Mouse (Mus musculus): Measurements from ENCODE around the gene Slc45a1. TPM values are rescaled to one million over a fixed set of nuclear protein-coding genes. Genes with fewer than 3 reads are reported as not detected.
"Not testable (repeated sequence)": the region's sequence is repeated elsewhere in the genome, so short reads cannot be mapped to it uniquely, and the experiment has no call there.

Gene Slc45a1
- polyA plus RNA-seq, 1 experiment from 2014 or later = not detected

GRCm38 (mm10) chr4:150605804-150606203, 46.2 kb downstream of the Slc45a1 start:
- DNase-seq (ENCODE audit: low spot score) = no peak

GRCm38 (mm10) chr4:150603366-150604061, 48.5 kb downstream of the Slc45a1 start:
- DNase-seq (ENCODE audit: low spot score) = no peak

- no peak for DNase-seq (ENCODE audit: low spot score)
These were observed 50.5 kb downstream of the Slc45a1 start for GRCm38 (mm10) chr4:150601489-150601888.

GRCm38 (mm10) chr4:150600503-150600902, 51.5 kb downstream of the Slc45a1 start:
- DNase-seq (ENCODE audit: low spot score) = not testable (repeated sequence)

- DNase-seq (ENCODE audit: low spot score) = no peak
These were observed 52.6 kb downstream of the Slc45a1 start for GRCm38 (mm10) chr4:150599119-150599992.

- no peak for DNase-seq (ENCODE audit: low spot score)
These were observed 53.3 kb downstream of the Slc45a1 start for GRCm38 (mm10) chr4:150598686-150599085.

- no peak for DNase-seq (ENCODE audit: low spot score)
These were observed 56.0 kb downstream of the Slc45a1 start for GRCm38 (mm10) chr4:150595991-150596390.

GRCm38 (mm10) chr4:150595071-150595470, 56.9 kb downstream of the Slc45a1 start:
- no peak for DNase-seq (ENCODE audit: low spot score)

GRCm38 (mm10) chr4:150594298-150594829, 57.6 kb downstream of the Slc45a1 start:
- DNase-seq (ENCODE audit: low spot score) = no peak

GRCm38 (mm10) chr4:150593473-150594217, 58.3 kb downstream of the Slc45a1 start:
- DNase-seq (ENCODE audit: low spot score) = no peak

- DNase-seq (ENCODE audit: low spot score) = no peak
These were observed 59.9 kb downstream of the Slc45a1 start for GRCm38 (mm10) chr4:150592087-150592486.

- DNase-seq (ENCODE audit: low spot score) = no peak
These were observed 60.4 kb downstream of the Slc45a1 start for GRCm38 (mm10) chr4:150591602-150592001.

GRCm38 (mm10) chr4:150590621-150591282, 61.2 kb downstream of the Slc45a1 start:
- no peak for DNase-seq (ENCODE audit: low spot score)

GRCm38 (mm10) chr4:150588300-150588621, 63.7 kb downstream of the Slc45a1 start:
- DNase-seq (ENCODE audit: low spot score) = no peak

- DNase-seq (ENCODE audit: low spot score) = no peak
These were observed 64.2 kb downstream of the Slc45a1 start for GRCm38 (mm10) chr4:150587597-150588299.

GRCm38 (mm10) chr4:150586275-150586674, 65.7 kb downstream of the Slc45a1 start:
- DNase-seq (ENCODE audit: low spot score) = no peak

- no peak for DNase-seq (ENCODE audit: low spot score)
These were observed 66.2 kb downstream of the Slc45a1 start for GRCm38 (mm10) chr4:150585800-150586199.

- peak; percentile 26 for DNase-seq (ENCODE audit: low spot score)
These were observed 68.2 kb downstream of the Slc45a1 start for GRCm38 (mm10) chr4:150583777-150584135.

GRCm38 (mm10) chr4:150582966-150583776, 68.8 kb downstream of the Slc45a1 start:
- DNase-seq (ENCODE audit: low spot score) = no peak
